Mouse (Mus musculus): ENCODE measurements around the gene Kcnj14.

The Kcnj14 gene

GRCm38 (mm10) chr7:45832428-45832827 is 7.8 kb upstream of the Kcnj14 start:
- DNase-seq (ENCODE audit: low read depth, low spot score): no peak

- no peak for DNase-seq (ENCODE audit: low read depth, low spot score)
These were observed 6.5 kb upstream of the Kcnj14 start for GRCm38 (mm10) chr7:45831128-45831525.

GRCm38 (mm10) chr7:45830427-45831127 is 6.0 kb upstream of the Kcnj14 start, which contains the start of gene Grwd1:
Grwd1 (minus strand) TSS chr7:45830944.
- peak; percentile 84 for DNase-seq (ENCODE audit: low read depth, low spot score)

- no peak for DNase-seq (ENCODE audit: low read depth, low spot score)
These were observed 2.0 kb upstream of the Kcnj14 start for GRCm38 (mm10) chr7:45826631-45827030.

- DNase-seq (ENCODE audit: low read depth, low spot score): no peak
These were observed 3.7 kb downstream of the Kcnj14 start for GRCm38 (mm10) chr7:45820913-45821312.

- DNase-seq (ENCODE audit: low read depth, low spot score): no peak
These were observed 4.7 kb downstream of the Kcnj14 start for GRCm38 (mm10) chr7:45819843-45820242.

GRCm38 (mm10) chr7:45815984-45816351 is 8.6 kb downstream of the Kcnj14 start:
- no peak for DNase-seq (ENCODE audit: low read depth, low spot score)

GRCm38 (mm10) chr7:45815323-45815983 is 9.1 kb downstream of the Kcnj14 start:
- DNase-seq (ENCODE audit: low read depth, low spot score): no peak

- no peak for DNase-seq (ENCODE audit: low read depth, low spot score)
These were observed 9.7 kb downstream of the Kcnj14 start for GRCm38 (mm10) chr7:45814841-45815240.

- peak; percentile 98 for DNase-seq (ENCODE audit: low read depth, low spot score)
These were observed 10.5 kb downstream of the Kcnj14 start, which contains the start of gene Cyth2 for GRCm38 (mm10) chr7:45813787-45814779. Cyth2 (minus strand) TSS chr7:45814581.

- no peak for DNase-seq (ENCODE audit: low read depth, low spot score)
These were observed 11.7 kb downstream of the Kcnj14 start for GRCm38 (mm10) chr7:45812921-45813320.

- no peak for DNase-seq (ENCODE audit: low read depth, low spot score)
These were observed 15.1 kb downstream of the Kcnj14 start for GRCm38 (mm10) chr7:45809276-45810075.

- no peak for DNase-seq (ENCODE audit: low read depth, low spot score)
These were observed 16.1 kb downstream of the Kcnj14 start for GRCm38 (mm10) chr7:45808471-45808870.

GRCm38 (mm10) chr7:45805941-45806340 is 18.6 kb downstream of the Kcnj14 start:
- DNase-seq (ENCODE audit: low read depth, low spot score): no peak

- no peak for DNase-seq (ENCODE audit: low read depth, low spot score)
These were observed 22.0 kb downstream of the Kcnj14 start for GRCm38 (mm10) chr7:45802551-45802950.

- DNase-seq (ENCODE audit: low read depth, low spot score): peak; percentile 76
These were observed 23.2 kb downstream of the Kcnj14 start for GRCm38 (mm10) chr7:45801348-45801747.

GRCm38 (mm10) chr7:45800546-45801204 is 23.9 kb downstream of the Kcnj14 start:
- DNase-seq (ENCODE audit: low read depth, low spot score): peak; percentile 78

- DNase-seq (ENCODE audit: low read depth, low spot score): no peak
These were observed 24.6 kb downstream of the Kcnj14 start for GRCm38 (mm10) chr7:45800001-45800400.

- DNase-seq (ENCODE audit: low read depth, low spot score): no peak
These were observed 25.7 kb downstream of the Kcnj14 start for GRCm38 (mm10) chr7:45798931-45799330.

- no peak for DNase-seq (ENCODE audit: low read depth, low spot score)
These were observed 26.1 kb downstream of the Kcnj14 start for GRCm38 (mm10) chr7:45798511-45798836.
